Mouse (Mus musculus): Measurements from ENCODE around the gene Erp29.

Erp29 gene

GRCm38 (mm10) chr5:121389106-121389505, 63.2 kb downstream of the Erp29 start:
- DNase-seq (ENCODE audit: low read depth, low spot score), result no peak

- DNase-seq (ENCODE audit: low read depth, low spot score), result no peak
Measured at GRCm38 (mm10) chr5:121387126-121387525, 65.2 kb downstream of the Erp29 start.

DNA sequence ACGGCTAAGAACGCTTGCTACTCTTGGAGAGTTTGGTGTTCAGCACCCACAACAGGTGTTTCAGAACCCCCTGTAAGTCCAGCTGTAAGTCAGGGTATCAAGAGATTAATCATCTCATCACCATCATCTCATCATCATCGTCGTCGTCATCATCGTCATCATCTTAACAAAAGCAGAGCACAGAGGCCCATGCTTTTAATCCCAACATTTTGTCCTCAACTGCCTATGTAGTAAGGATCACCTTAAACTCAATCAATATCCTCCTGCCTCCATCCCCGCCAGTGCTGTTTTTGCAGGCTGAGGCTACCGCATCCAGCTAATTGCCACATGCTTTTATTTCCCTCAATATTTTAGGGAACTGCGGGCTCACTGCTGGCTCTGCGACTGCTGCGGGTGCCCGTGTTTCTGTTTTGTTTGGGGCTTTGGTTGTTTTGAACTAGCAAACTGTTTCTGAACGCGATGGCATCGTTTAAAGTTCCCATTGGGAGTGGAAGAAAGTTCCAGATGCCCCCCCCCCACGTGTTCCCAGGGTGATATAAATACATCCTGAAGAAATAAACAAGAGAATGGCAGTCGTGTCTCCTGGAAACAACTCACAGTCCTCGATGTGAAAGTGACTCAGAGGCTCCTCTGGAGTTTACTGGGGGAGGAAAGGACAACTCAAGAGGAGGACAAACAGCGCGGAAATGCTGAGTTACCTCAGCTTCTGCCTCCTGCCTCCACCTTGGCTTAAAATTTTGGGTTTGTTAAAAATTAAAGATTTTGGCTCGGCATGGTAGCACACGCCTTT, 66.0 kb downstream of the Erp29 start:
- DNase-seq (ENCODE audit: low read depth, low spot score), result no peak

DNA sequence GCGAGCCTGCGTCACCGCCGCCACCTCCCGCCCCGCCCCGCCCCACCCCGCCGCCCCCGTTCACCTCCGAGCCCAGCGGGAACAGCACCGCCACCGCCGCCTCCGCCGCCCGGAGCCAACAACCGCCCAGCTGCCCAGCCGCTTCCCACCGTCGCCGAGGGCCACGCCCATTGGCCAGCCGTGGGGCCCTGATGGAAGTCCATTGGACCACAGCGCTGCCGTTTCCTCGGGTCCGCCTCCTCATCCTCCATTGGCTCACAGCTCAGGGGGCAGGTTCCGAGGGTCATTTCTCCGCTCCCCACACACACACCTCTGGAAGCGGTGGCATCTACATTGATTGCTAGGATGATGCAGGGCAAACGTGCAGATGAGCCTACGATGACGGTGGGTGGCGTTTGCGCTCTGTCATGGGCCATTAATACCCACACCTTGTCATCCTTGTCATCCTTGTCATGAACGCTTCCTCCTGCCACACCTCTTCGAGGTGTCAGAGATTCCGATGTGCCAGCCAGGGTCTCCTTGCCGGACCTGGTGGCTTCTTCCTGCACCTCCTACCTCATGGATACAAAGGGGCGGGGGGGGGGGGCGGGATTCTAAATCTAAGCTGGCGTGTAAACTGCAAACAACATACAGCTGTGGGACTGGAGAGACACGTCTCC, 66.7 kb downstream of the Erp29 start, which contains the start of gene Trafd1:
TSS of gene Trafd1 (minus strand) at position 172 of the 659 bp plus-strand sequence.
- peak; percentile 83 for DNase-seq (ENCODE audit: low read depth, low spot score)

GRCm38 (mm10) chr5:121384757-121385460, 67.4 kb downstream of the Erp29 start:
- DNase-seq (ENCODE audit: low read depth, low spot score), result peak; percentile 44

DNA sequence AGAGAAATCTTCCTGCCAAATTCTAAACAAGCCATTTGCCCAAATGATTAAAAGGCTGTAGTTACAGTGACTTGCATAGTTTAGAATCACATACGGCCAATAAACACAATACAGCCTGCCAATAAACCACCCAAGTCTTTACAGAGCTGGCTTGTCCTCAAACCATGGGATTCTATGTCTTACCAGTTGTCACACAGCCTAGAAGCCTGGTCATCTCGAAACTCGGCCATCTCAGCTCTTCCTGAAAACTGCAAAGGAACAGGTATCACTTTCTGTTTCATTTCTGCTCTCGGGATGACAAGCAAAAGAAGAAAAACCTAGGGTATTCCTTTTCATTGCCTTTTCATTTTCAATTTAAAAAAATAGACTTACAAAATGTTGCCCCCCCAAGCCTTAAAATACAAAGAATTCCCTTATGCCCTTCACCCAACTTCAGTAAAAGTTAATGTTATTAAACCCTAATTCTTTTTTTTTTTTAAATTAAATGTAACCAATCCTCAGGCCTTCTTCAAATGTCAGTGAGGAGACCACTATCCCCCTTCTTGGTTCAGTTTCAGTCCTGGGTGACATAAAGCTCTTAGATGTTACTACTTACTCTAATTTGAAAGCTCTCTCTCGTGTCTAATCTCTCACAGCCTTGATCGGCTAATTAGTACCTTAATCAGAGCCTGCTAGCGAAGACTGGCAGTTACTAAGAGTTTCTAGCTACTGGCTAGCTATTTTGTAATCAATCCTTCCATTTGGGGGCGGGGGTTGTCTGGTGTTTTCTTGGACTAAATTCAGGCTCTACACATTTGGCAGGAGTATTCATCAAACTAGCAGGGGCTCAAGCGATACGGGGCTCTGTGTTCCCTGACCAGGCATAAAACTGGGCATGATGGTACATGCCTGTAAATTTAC, 68.2 kb downstream of the Erp29 start:
- DNase-seq (ENCODE audit: low read depth, low spot score), result peak; percentile 59

DNA sequence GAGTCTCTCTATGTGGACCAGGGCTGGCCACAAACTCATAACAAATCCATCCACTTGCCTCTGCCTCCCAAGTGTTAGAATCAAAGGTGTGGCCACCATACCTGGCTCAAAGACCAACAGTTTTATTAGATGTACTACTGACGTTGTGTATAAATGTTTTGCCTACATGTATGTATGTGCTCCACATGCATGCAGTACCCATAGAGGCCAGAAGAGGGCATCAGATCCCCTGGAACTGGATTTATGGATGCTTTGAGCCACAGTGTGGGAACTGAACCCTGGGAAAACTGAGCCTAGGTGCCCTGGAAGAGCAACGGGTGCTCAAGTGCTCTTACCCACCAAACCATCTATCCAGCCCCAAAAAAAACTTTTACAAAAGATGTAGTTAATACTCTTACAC, 71.6 kb downstream of the Erp29 start:
- DNase-seq (ENCODE audit: low read depth, low spot score), result no peak

GRCm38 (mm10) chr5:121378678-121379256, 73.5 kb downstream of the Erp29 start:
- no peak for DNase-seq (ENCODE audit: low read depth, low spot score)
